Mouse (Mus musculus): ENCODE results near the gene Enthd1. TPM values are rescaled to one million over a fixed set of nuclear protein-coding genes. Genes with fewer than 3 reads are reported as not detected.

The Enthd1 gene
- polyA plus RNA-seq, 1 experiment from 2014 or later, result not detected

GRCm38 (mm10) chr15:80569205-80569604 lies 4.2 kb upstream of the Enthd1 start:
- ATAC-seq (ENCODE audit: low read depth), result no peak
- no peaks in the 10 kb centered on the region for H3K9me3 ChIP-seq (ENCODE audit: control insufficient read depth, low read length)
- H3K9ac ChIP-seq (replicated peaks; ENCODE audit: low read depth, low read length), result no peak overlapping the region
- no peak overlapping the region for H3K27ac ChIP-seq (ENCODE audit: low read depth, low read length)
- WGBS, result 85% methylated on average over 7 of the region's 7 CpGs
- H3K36me3 ChIP-seq (ENCODE audit: control insufficient read depth, insufficient read depth, low read length), result no peaks in the 10 kb centered on the region
- H3K4me3 ChIP-seq (ENCODE audit: low read depth, low read length), result no peak overlapping the region
- H3K4me2 ChIP-seq (ENCODE audit: low read depth, low read length), result no peak overlapping the region
- no peaks in the 10 kb centered on the region for H3K27me3 ChIP-seq (ENCODE audit: control insufficient read depth, insufficient read depth, low read length)
- no peaks in the 10 kb centered on the region for H3K4me1 ChIP-seq (ENCODE audit: control insufficient read depth, insufficient read depth, low read length)

- H3K4me2 ChIP-seq (ENCODE audit: low read depth, low read length), result no peak overlapping the region
- no peaks in the 10 kb centered on the region for H3K36me3 ChIP-seq (ENCODE audit: control insufficient read depth, insufficient read depth, low read length)
- ATAC-seq (ENCODE audit: low read depth), result no peak
- no peaks in the 10 kb centered on the region for H3K27me3 ChIP-seq (ENCODE audit: control insufficient read depth, insufficient read depth, low read length)
- no peak overlapping the region for H3K4me3 ChIP-seq (ENCODE audit: low read depth, low read length)
- H3K4me1 ChIP-seq (ENCODE audit: control insufficient read depth, insufficient read depth, low read length), result no peaks in the 10 kb centered on the region
- WGBS, result 77% methylated on average over 4 of the region's 4 CpGs
- no peak overlapping the region for H3K9ac ChIP-seq (replicated peaks; ENCODE audit: low read depth, low read length)
- no peaks in the 10 kb centered on the region for H3K9me3 ChIP-seq (ENCODE audit: control insufficient read depth, low read length)
- no peak overlapping the region for H3K27ac ChIP-seq (ENCODE audit: low read depth, low read length)
Observed at GRCm38 (mm10) chr15:80567731-80568130, 2.8 kb upstream of the Enthd1 start.

- WGBS, result 60% methylated on average over 3 of the region's 3 CpGs
- H3K9ac ChIP-seq (replicated peaks; ENCODE audit: low read depth, low read length), result no peak overlapping the region
Observed at GRCm38 (mm10) chr15:80567139-80567538, 2.2 kb upstream of the Enthd1 start.

GRCm38 (mm10) chr15:80566696-80567095 lies 1.7 kb upstream of the Enthd1 start:
- Histone ChIP-seq H3K4me3 (ENCODE audit: low read depth, low read length) (no peak overlapping the region), H3K27ac (ENCODE audit: low read depth, low read length) (no peak overlapping the region), H3K9me3 (ENCODE audit: control insufficient read depth, low read length) (no peaks in the 10 kb centered on the region), H3K4me1 (ENCODE audit: control insufficient read depth, insufficient read depth, low read length) (no peaks in the 10 kb centered on the region), H3K36me3 (ENCODE audit: control insufficient read depth, insufficient read depth, low read length) (no peaks in the 10 kb centered on the region), H3K27me3 (ENCODE audit: control insufficient read depth, insufficient read depth, low read length) (no peaks in the 10 kb centered on the region), H3K9ac (replicated peaks; ENCODE audit: low read depth, low read length) (no peak overlapping the region), H3K4me2 (ENCODE audit: low read depth, low read length) (no peak overlapping the region)
- no peak for ATAC-seq (ENCODE audit: low read depth)
- WGBS, result 95% methylated on average over 6 of the region's 6 CpGs

More at GRCm38 (mm10) chr15:80567139-80567538, 2.2 kb upstream of the Enthd1 start:
- Histone ChIP-seq H3K4me2 (ENCODE audit: low read depth, low read length) (no peak overlapping the region), H3K9me3 (ENCODE audit: control insufficient read depth, low read length) (no peaks in the 10 kb centered on the region), H3K4me1 (ENCODE audit: control insufficient read depth, insufficient read depth, low read length) (no peaks in the 10 kb centered on the region), H3K27ac (ENCODE audit: low read depth, low read length) (no peak overlapping the region), H3K27me3 (ENCODE audit: control insufficient read depth, insufficient read depth, low read length) (no peaks in the 10 kb centered on the region), H3K36me3 (ENCODE audit: control insufficient read depth, insufficient read depth, low read length) (no peaks in the 10 kb centered on the region), H3K4me3 (ENCODE audit: low read depth, low read length) (no peak overlapping the region)
- ATAC-seq (ENCODE audit: low read depth), result no peak

- Histone ChIP-seq H3K36me3 (ENCODE audit: control insufficient read depth, insufficient read depth, low read length) (no peaks in the 10 kb centered on the region), H3K9ac (replicated peaks; ENCODE audit: low read depth, low read length) (no peak overlapping the region), H3K4me2 (ENCODE audit: low read depth, low read length) (no peak overlapping the region), H3K27me3 (ENCODE audit: control insufficient read depth, insufficient read depth, low read length) (no peaks in the 10 kb centered on the region), H3K4me1 (ENCODE audit: control insufficient read depth, insufficient read depth, low read length) (no peaks in the 10 kb centered on the region), H3K4me3 (ENCODE audit: low read depth, low read length) (no peak overlapping the region), H3K9me3 (ENCODE audit: control insufficient read depth, low read length) (no peaks in the 10 kb centered on the region), H3K27ac (ENCODE audit: low read depth, low read length) (no peak overlapping the region)
- ATAC-seq (ENCODE audit: low read depth), result no peak
- WGBS, result 95% methylated on average over 6 of the region's 6 CpGs
Observed at GRCm38 (mm10) chr15:80563634-80564208, 1.2 kb downstream of the Enthd1 start.

GRCm38 (mm10) chr15:80562446-80562845 lies 2.5 kb downstream of the Enthd1 start:
- Histone ChIP-seq H3K9ac (replicated peaks; ENCODE audit: low read depth, low read length) (no peak overlapping the region), H3K36me3 (ENCODE audit: control insufficient read depth, insufficient read depth, low read length) (no peaks in the 10 kb centered on the region), H3K4me2 (ENCODE audit: low read depth, low read length) (no peak overlapping the region), H3K9me3 (ENCODE audit: control insufficient read depth, low read length) (no peaks in the 10 kb centered on the region), H3K4me1 (ENCODE audit: control insufficient read depth, insufficient read depth, low read length) (no peaks in the 10 kb centered on the region), H3K27me3 (ENCODE audit: control insufficient read depth, insufficient read depth, low read length) (no peaks in the 10 kb centered on the region), H3K4me3 (ENCODE audit: low read depth, low read length) (no peak overlapping the region), H3K27ac (ENCODE audit: low read depth, low read length) (no peak overlapping the region)
- no peak for ATAC-seq (ENCODE audit: low read depth)
- 88% methylated on average over 3 of the region's 3 CpGs for WGBS

GRCm38 (mm10) chr15:80560646-80561580 lies 4.0 kb downstream of the Enthd1 start:
- H3K4me3 ChIP-seq (ENCODE audit: low read depth, low read length), result no peak overlapping the region
- no peaks in the 10 kb centered on the region for H3K4me1 ChIP-seq (ENCODE audit: control insufficient read depth, insufficient read depth, low read length)
- no peaks in the 10 kb centered on the region for H3K9me3 ChIP-seq (ENCODE audit: control insufficient read depth, low read length)
- H3K4me2 ChIP-seq (ENCODE audit: low read depth, low read length), result no peak overlapping the region
- ATAC-seq (ENCODE audit: low read depth), result no peak
- WGBS, result 67% methylated on average over 15 of the region's 15 CpGs
- H3K27ac ChIP-seq (ENCODE audit: low read depth, low read length), result no peak overlapping the region
- no peak overlapping the region for H3K9ac ChIP-seq (replicated peaks; ENCODE audit: low read depth, low read length)
- H3K27me3 ChIP-seq (ENCODE audit: control insufficient read depth, insufficient read depth, low read length), result no peaks in the 10 kb centered on the region
- no peaks in the 10 kb centered on the region for H3K36me3 ChIP-seq (ENCODE audit: control insufficient read depth, insufficient read depth, low read length)

GRCm38 (mm10) chr15:80559978-80560377 lies 5.0 kb downstream of the Enthd1 start:
- H3K9me3 ChIP-seq (ENCODE audit: control insufficient read depth, low read length), result no peaks in the 10 kb centered on the region
- H3K27me3 ChIP-seq (ENCODE audit: control insufficient read depth, insufficient read depth, low read length), result no peaks in the 10 kb centered on the region
- no peaks in the 10 kb centered on the region for H3K4me1 ChIP-seq (ENCODE audit: control insufficient read depth, insufficient read depth, low read length)
- H3K36me3 ChIP-seq (ENCODE audit: control insufficient read depth, insufficient read depth, low read length), result no peaks in the 10 kb centered on the region
- H3K4me3 ChIP-seq (ENCODE audit: low read depth, low read length), result no peak overlapping the region
- no peak overlapping the region for H3K4me2 ChIP-seq (ENCODE audit: low read depth, low read length)
- H3K27ac ChIP-seq (ENCODE audit: low read depth, low read length), result no peak overlapping the region
- H3K9ac ChIP-seq (replicated peaks; ENCODE audit: low read depth, low read length), result no peak overlapping the region
- 73% methylated on average over 14 of the region's 14 CpGs for WGBS
- ATAC-seq (ENCODE audit: low read depth), result no peak

GRCm38 (mm10) chr15:80559534-80559933 lies 5.4 kb downstream of the Enthd1 start:
- Histone ChIP-seq H3K27ac (ENCODE audit: low read depth, low read length) (no peak overlapping the region), H3K9me3 (ENCODE audit: control insufficient read depth, low read length) (no peaks in the 10 kb centered on the region), H3K4me1 (ENCODE audit: control insufficient read depth, insufficient read depth, low read length) (no peaks in the 10 kb centered on the region), H3K36me3 (ENCODE audit: control insufficient read depth, insufficient read depth, low read length) (no peaks in the 10 kb centered on the region), H3K4me2 (ENCODE audit: low read depth, low read length) (no peak overlapping the region), H3K9ac (replicated peaks; ENCODE audit: low read depth, low read length) (no peak overlapping the region), H3K4me3 (ENCODE audit: low read depth, low read length) (no peak overlapping the region), H3K27me3 (ENCODE audit: control insufficient read depth, insufficient read depth, low read length) (no peaks in the 10 kb centered on the region)
- WGBS, result 65% methylated on average over 12 of the region's 12 CpGs
- ATAC-seq (ENCODE audit: low read depth), result no peak

All from neural tube, embryonic 14.5 days (tissue).